Mouse (Mus musculus): ENCODE data around the gene Gm3164. TPM values are rescaled to one million over a fixed set of nuclear protein-coding genes. Genes with fewer than 3 reads are reported as not detected.

Gm3164 gene
- not detected for total RNA-seq (2023)

GRCm38 (mm10) chr14:4414965-4415835, at the start of gene Gm3164:
Gene Gm3164, plus strand, starts transcription at chr14:4415448.

GRCm38 (mm10) chr14:4397226-4397625, 18.0 kb upstream of the Gm3164 start, which contains the start of gene Gm3159:
Gene Gm3159, plus strand, starts transcription at chr14:4397526.

GRCm38 (mm10) chr14:4430692-4431091, 15.4 kb downstream of the Gm3164 start, which contains the start of gene Gm3173:
Gene Gm3173, plus strand, starts transcription at chr14:4430992.

GRCm38 (mm10) chr14:4481445-4481844, 66.2 kb downstream of the Gm3164 start, which contains the start of gene Gm3182:
Gene Gm3182, plus strand, starts transcription at chr14:4481745.

Other genes starting within 250 kb of the Gm3164 start
- not detected for gene Gm2974, start 232.9 kb upstream of the Gm3164 start, total RNA-seq (2023)
- gene Gm3138, start 165.8 kb upstream of the Gm3164 start, total RNA-seq (2023), result not detected
- gene Gm3149, start 98.2 kb upstream of the Gm3164 start, total RNA-seq (2023), result not detected
- gene 2610042L04Rik, start 80.7 kb upstream of the Gm3164 start, total RNA-seq (2023), result not detected
- not detected for gene Gm3159, start 17.9 kb upstream of the Gm3164 start, total RNA-seq (2023)
- gene Gm3173, start 15.5 kb downstream of the Gm3164 start, total RNA-seq (2023), result not detected
- gene Gm3182, start 66.3 kb downstream of the Gm3164 start, total RNA-seq (2023), result not detected
- not detected for gene Gm3047, start 140.0 kb downstream of the Gm3164 start, total RNA-seq (2023)
- gene Gm8159, start 216.9 kb downstream of the Gm3164 start, total RNA-seq (2023), result not detected
- gene Gm3239, start 248.7 kb downstream of the Gm3164 start, total RNA-seq (2023), result not detected